Mouse (Mus musculus) ES-E14 (cell line): ENCODE results near the gene Atp1b1.

Experiments
- CHD2 ChIP-seq: IDR thresholded peaks from 2 replicates; pipeline ENCODE4 v1.6.1; 2014; ENCODE audit warnings: mild to moderate bottlenecking, low read depth, low read length, inconsistent platforms
- HCFC1 ChIP-seq: IDR thresholded peaks from 2 replicates; pipeline ENCODE4 v1.6.1; 2012; ENCODE audit warnings: low read length, inconsistent platforms, borderline replicate concordance; ENCODE audit not compliant: insufficient read depth
- MAFK ChIP-seq: IDR thresholded peaks from 2 replicates; pipeline ENCODE4 v1.6.1; 2014; ENCODE audit warnings: mild to moderate bottlenecking, low read depth, low read length, inconsistent platforms; ENCODE audit not compliant: insufficient read depth
- ZC3H11A ChIP-seq: IDR thresholded peaks from 2 replicates; pipeline ENCODE4 v1.6.1; 2012; ENCODE audit warnings: low read depth, mild to moderate bottlenecking, inconsistent platforms, low read length, borderline replicate concordance
- ZNF384 ChIP-seq: IDR thresholded peaks from 2 replicates; pipeline ENCODE4 v1.6.1; 2012; ENCODE audit warnings: low read depth, low read length, inconsistent platforms

DNA sequence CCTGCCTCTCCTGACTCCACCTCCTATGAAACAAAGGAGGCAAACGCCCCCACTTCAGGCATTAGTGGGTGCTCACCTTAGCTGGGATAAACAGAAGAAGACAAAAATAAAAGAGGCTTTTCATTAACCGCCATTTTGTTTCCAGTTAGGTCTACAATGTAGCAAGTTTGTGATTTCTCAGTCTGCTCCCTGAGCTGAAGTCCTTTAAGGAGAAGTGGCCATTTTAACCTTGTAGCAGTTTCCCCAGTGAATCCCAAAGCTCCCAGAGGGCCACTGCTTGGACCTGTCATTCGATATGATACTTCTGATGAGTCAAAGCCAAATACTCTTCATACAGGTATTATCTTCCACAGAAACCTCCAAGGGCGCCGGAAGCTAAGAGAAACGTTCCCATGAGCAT lies 10.6 kb downstream of the Atp1b1 start:
- TF ChIP-seq CHD2 (no peak), HCFC1 (no peak), MAFK (no peak), ZNF384 (no peak), ZC3H11A (no peak)
